Mouse (Mus musculus) retina, embryonic 14.5 days (tissue): ENCODE results near the gene Myom1.

Experiments
- DNase-seq: peaks from one replicate; pipeline ENCODE4 v3.0.0-alpha.2; 2015; ENCODE audit warnings: low spot score

Gene Myom1

GRCm38 (mm10) chr17:71059213-71059612 is 56.8 kb downstream of the Myom1 start:
- DNase-seq = no peak

- DNase-seq = no peak
Observed at GRCm38 (mm10) chr17:71062049-71062560, 59.7 kb downstream of the Myom1 start.

GRCm38 (mm10) chr17:71062870-71063602 is 60.6 kb downstream of the Myom1 start:
- DNase-seq = no peak

- peak; percentile 81 for DNase-seq
Observed at GRCm38 (mm10) chr17:71064463-71065014, 62.1 kb downstream of the Myom1 start.

- DNase-seq = no peak
Observed at GRCm38 (mm10) chr17:71065127-71065526, 62.7 kb downstream of the Myom1 start.

- DNase-seq = no peak
Observed at GRCm38 (mm10) chr17:71069176-71069575, 66.7 kb downstream of the Myom1 start.

- DNase-seq = no peak
Observed at GRCm38 (mm10) chr17:71071958-71072357, 69.5 kb downstream of the Myom1 start.

GRCm38 (mm10) chr17:71074386-71074785 is 72.0 kb downstream of the Myom1 start:
- no peak for DNase-seq

GRCm38 (mm10) chr17:71081986-71082385 is 79.6 kb downstream of the Myom1 start:
- DNase-seq = no peak

GRCm38 (mm10) chr17:71086969-71087368 is 84.5 kb downstream of the Myom1 start:
- no peak for DNase-seq

GRCm38 (mm10) chr17:71087396-71088153 is 85.1 kb downstream of the Myom1 start:
- no peak for DNase-seq

- DNase-seq = no peak
Observed at GRCm38 (mm10) chr17:71088154-71088521, 85.7 kb downstream of the Myom1 start.

- no peak for DNase-seq
Observed at GRCm38 (mm10) chr17:71088991-71089434, 86.6 kb downstream of the Myom1 start.

- no peak for DNase-seq
Observed at GRCm38 (mm10) chr17:71089781-71090480, 87.5 kb downstream of the Myom1 start.

GRCm38 (mm10) chr17:71091024-71091423 is 88.6 kb downstream of the Myom1 start:
- no peak for DNase-seq

- no peak for DNase-seq
Observed at GRCm38 (mm10) chr17:71092341-71092740, 89.9 kb downstream of the Myom1 start.

- DNase-seq = no peak
Observed at GRCm38 (mm10) chr17:71093793-71094192, 91.4 kb downstream of the Myom1 start.

GRCm38 (mm10) chr17:71094438-71094837 is 92.0 kb downstream of the Myom1 start:
- no peak for DNase-seq

GRCm38 (mm10) chr17:71096557-71097208 is 94.2 kb downstream of the Myom1 start:
- DNase-seq = no peak

- no peak for DNase-seq
Observed at GRCm38 (mm10) chr17:71097209-71097597, 94.8 kb downstream of the Myom1 start.

- DNase-seq = no peak
Observed at GRCm38 (mm10) chr17:71098606-71099005, 96.2 kb downstream of the Myom1 start.
